Mouse (Mus musculus) 3T3-L1 (cell line): ENCODE measurements at regions not wholly inside any gene's neighbourhood (a gene's known extent, or its start where the extent isn't known, plus 50 kb on each side); places are given as distances from the start of the nearest gene placed in this dataset.

Experiments used
- DNase-seq: peaks from one replicate; pipeline ENCODE4 v3.0.0-alpha.2; 2015; ENCODE audit warnings: low read depth, low spot score

DNA sequence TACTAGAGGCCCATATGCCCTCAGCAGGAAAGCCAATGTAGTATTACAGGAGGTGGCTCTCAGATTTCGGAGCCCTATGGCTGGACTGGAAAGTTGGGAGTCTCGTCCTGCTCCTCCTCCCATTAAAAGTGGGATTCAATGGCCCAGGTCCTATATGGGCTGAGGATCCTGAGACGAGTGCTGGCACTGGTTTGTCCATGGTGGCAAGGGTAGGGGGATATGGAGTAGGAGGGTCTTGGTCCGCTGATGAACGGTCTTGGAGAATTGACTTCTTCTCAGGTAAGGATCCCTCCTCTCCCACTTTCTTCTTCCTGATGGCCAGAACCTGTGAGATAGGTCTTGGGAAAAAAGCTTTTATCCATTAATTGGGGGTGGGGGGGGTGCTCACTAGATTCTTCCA lies 522.2 kb upstream of the Slc5a7 start:
- DNase-seq = no peak

DNA sequence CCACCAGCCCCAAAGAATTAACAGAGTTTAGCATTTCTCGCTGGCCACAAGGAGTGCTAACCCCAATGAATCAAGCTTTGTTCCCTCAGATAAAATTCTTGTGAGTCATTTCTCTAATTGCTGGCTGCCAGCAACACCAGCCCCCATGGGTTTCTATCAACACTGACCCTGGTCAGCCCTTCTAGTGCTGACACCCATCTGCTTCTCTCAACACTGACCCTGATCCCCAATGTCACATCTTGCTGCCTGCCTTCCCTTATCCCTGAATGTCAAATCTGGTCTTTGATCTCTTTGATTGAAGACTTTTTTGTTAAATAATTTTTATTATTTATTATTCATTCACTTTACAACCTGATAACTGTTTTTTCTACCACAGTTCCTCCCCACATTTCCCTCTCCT lies 554.8 kb upstream of the Slc5a7 start:
- DNase-seq = no peak

DNA sequence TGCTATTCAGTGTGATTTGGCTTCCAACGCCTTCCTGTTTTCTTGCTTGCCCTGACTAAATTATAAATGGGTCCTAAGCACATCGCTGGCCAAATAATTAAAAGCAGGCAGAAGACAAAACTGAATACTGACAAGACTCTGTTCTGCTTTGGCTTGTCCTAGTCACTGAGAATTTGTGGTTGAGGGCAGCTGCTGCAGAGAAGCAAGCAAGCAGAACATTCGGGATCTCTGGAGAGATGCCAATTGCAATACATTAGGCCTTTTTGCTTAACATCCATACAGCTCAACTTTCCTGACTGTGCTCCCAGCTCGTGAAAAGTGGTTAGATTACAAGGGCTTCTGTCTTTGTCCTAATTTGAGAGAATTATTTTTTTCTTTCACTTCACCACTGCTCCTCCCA lies 549.0 kb upstream of the St6gal2 start:
- DNase-seq = peak; percentile 17

DNA sequence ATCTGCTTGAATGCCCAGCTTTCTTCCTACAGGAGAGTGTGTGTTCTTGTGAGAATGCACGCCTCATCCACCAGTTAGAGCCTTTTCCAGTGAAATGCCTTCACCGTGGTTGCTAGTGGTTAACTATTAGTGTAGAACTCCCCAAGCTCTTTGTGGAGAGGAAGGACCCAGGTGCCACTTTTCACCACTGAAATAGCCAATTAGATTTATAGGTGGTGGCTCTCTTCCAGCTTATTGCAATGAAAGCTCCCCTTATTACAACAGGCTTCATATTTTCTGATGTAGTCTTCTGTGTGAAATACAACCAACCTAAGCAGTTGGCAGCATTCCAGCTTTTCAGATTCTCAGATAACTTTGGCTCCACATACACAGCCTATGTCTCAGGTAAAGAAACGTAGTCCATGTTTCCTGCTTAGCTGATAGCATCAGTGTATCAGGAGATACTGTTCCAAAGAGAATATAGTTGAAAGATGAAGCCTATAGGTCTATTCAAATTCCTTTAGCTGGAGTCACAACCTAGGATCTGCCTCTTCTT lies 515.9 kb upstream of the St6gal2 start:
- DNase-seq = no peak

DNA sequence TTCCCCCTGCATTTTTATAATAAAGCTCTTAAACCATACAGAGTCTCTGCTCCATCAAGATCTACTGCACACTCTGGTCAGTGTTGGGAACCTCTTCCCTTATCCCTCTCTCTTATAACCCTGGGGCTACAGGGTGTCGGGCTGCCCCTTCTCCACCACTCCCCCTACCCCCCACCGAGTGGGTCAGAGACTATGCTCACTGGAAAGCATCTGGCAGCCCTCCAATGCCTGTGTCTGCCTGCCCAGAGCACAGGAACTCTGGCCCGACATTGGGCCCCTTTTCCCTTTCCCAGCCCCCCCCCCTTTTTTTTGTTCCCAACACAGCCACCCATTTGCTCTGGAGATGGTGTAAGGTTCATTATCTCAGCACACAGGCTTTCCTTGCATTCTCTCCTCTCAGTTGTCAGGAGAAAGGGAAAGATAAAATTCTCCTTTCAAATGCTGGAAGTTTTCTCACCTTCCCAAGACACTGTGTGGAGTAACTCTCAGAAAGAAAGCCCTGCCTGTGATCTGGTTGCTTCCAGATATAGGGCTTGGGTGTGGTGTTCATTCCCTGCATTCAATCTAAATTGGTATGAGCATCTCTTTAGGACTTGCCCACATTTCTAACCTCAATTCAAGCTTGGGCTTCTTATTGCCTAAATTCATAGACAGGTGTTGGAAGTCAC lies 501.7 kb upstream of the St6gal2 start:
- no peak for DNase-seq

DNA sequence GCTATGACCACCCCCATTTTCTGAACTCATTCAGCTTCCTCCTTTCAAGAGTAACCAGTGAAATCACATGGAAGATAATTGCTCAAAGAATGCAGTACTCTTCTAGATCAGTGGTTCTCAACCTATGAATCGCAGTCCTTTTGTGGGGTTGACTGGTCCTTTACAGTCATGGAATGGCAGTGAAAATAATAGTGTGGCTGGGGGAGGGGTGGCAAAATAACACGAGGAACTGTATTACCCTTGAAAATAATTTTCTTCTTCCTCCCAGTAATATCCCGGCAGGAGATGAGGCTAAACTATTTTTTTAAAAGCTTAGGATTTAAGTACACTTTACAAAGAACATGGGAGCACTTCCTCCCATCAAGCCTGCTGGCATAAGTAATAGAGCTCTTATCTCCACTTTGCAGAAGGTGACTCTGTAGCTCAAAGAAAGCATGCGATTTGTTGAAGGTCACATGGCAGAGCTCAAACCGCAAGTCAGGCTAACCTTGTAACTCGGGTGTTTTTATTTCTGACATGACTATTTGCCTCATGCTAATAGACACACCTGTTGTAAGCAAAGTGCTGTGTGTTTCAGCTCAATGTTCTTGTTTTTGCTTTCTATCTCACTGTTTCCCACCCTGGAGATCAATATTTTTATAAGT lies 500.8 kb upstream of the St6gal2 start:
- no peak for DNase-seq
